Mouse (Mus musculus) kidney, postnatal 0 days (tissue): Measurements from ENCODE around the gene Gm45213. TPM values are rescaled to one million over a fixed set of nuclear protein-coding genes. Genes with fewer than 3 reads are reported as not detected.

Experiments
- ATAC-seq: fragments of 200-750 bp; cut with Nextera tagmentation; replicated peaks from 2 replicates; pipeline ENCODE4 v1.8.0; 2017; ENCODE audit warnings: low read depth, moderate number of reproducible peaks, moderate TSS enrichment, moderate library complexity; ENCODE audit not compliant: low FRiP score
- DNase-seq: peaks from one replicate; pipeline ENCODE4 v3.0.0-alpha.2; 2016; ENCODE audit warnings: low spot score
- H3K27ac ChIP-seq: fragments of 300-500 bp; sonication (generic); 2 replicates; pipeline ENCODE4 v1.5.1; 2014; ENCODE audit warnings: mild to moderate bottlenecking
- H3K27me3 ChIP-seq: fragments of 300-500 bp; sonication (generic); 2 replicates; pipeline ENCODE4 v1.6.1; 2014; ENCODE audit warnings: low read length, mixed read lengths; ENCODE audit not compliant: insufficient read depth
- H3K36me3 ChIP-seq: fragments of 300-500 bp; sonication (generic); 2 replicates; pipeline ENCODE4 v1.6.1; 2014; ENCODE audit warnings: low read length, mixed read lengths; ENCODE audit not compliant: insufficient read depth
- H3K4me1 ChIP-seq: fragments of 300-500 bp; sonication (generic); replicated peaks from 2 replicates; pipeline ENCODE4 v1.6.1; 2014; ENCODE audit warnings: antibody characterized with exemption, low read length, mixed read lengths; ENCODE audit not compliant: insufficient read depth
- H3K4me2 ChIP-seq: fragments of 300-500 bp; sonication (generic); 2 replicates; pipeline ENCODE4 v1.6.1; 2014; ENCODE audit warnings: mild to moderate bottlenecking, low read length, moderate library complexity, mixed read lengths
- H3K4me3 ChIP-seq: fragments of 300-500 bp; sonication (generic); replicated peaks from 2 replicates; pipeline ENCODE4 v1.5.1; 2014; ENCODE audit warnings: low read depth, low read length
- H3K9ac ChIP-seq: fragments of 300-500 bp; sonication (generic); 2 replicates; pipeline ENCODE4 v1.6.1; 2014; ENCODE audit warnings: low read depth, low read length
- H3K9me3 ChIP-seq: fragments of 300-500 bp; sonication (generic); replicated peaks from 2 replicates; pipeline ENCODE4 v1.6.1; 2016; ENCODE audit warnings: low read length, inconsistent platforms, mixed read lengths
- CTCF ChIP-seq: IDR thresholded peaks from 2 replicates; pipeline ENCODE4 v1.5.1; 2016; ENCODE audit warnings: antibody characterized with exemption, low read depth, mild to moderate bottlenecking, moderate library complexity
- WGBS: fragments of 180-500 bp; shearing (Covaris S2); extraction: QIAGEN DNeasy Blood & Tissue Kit; methylation state at CpG from one replicate; pipeline ENCODE4 v1.1.7; 2014; 5-methylcytosine and 5-hydroxymethylcytosine counted together
- polyA plus RNA-seq: library from polyadenylated mRNA; unstranded; fragments of >200 nt; fragmentation: Nextera tagmentation; extraction: Ambion mirVana; gene quantifications from 2 replicates; pipeline ENCODE4 v1.2.1, GENCODE M21; 2015

The Gm45213 gene
- polyA plus RNA-seq: not detected in 2 replicates

DNA sequence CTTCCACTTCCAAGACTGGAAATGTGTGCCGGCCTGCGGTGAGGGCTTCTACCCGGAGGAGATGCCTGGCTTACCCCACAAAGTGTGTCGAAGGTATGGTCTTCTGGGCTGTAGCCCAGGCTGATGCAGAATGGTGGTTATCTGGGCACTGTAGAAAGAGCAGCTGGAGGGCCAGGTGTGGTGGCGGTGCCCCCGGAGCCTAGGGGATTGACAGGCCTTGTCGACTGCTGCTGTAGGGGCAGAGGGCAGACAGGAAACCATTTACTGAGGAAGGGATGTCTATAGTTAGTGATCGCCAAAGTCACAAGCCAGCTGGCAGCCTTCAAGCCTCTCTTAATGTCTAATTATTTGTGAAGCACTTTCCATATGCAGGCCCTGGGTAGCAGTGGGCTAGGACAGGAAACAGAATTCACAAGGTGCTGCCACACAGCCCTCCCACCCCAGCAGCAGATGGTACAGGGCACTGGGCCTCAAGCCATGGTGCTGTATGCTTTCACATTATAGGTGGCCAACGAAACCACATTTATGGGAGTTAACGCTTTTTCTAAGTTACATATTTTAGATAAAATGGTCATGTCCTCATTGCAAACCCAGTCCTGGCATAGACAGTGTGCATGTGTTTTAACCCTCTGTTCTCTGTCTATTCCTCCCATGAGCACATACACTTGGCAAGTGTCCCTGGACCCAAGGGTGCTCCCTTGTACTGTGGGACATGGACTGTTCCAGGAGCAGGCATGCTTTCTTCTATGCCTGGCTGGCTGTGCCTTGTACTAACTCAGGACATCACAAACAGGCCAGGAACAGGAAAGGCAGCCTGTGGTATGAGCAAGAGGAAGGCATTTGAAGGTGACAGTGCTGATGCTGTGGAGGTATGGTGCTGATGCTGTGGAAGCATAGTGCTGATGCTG, at the start of gene Gm45213:
Gene Gm45213, plus strand, starts transcription at position 51 of the 908 bp plus-strand sequence.
- Histone ChIP-seq H3K9me3 (no peaks in the 10 kb centered on the region), H3K36me3 (no peaks in the 10 kb centered on the region), H3K4me1 (no peaks in the 10 kb centered on the region), H3K27me3 (no peaks in the 10 kb centered on the region), H3K27ac (no peak within 1 kb of the TSS), H3K9ac (no peak within 1 kb of the TSS), H3K4me2 (no peak within 1 kb of the TSS), H3K4me3 (no peak within 1 kb of the TSS)
- no peak for TF ChIP-seq CTCF
- DNase-seq (no peak), ATAC-seq (no peak)
- WGBS: 57% methylated on average over 10 of the region's 10 CpGs

DNA sequence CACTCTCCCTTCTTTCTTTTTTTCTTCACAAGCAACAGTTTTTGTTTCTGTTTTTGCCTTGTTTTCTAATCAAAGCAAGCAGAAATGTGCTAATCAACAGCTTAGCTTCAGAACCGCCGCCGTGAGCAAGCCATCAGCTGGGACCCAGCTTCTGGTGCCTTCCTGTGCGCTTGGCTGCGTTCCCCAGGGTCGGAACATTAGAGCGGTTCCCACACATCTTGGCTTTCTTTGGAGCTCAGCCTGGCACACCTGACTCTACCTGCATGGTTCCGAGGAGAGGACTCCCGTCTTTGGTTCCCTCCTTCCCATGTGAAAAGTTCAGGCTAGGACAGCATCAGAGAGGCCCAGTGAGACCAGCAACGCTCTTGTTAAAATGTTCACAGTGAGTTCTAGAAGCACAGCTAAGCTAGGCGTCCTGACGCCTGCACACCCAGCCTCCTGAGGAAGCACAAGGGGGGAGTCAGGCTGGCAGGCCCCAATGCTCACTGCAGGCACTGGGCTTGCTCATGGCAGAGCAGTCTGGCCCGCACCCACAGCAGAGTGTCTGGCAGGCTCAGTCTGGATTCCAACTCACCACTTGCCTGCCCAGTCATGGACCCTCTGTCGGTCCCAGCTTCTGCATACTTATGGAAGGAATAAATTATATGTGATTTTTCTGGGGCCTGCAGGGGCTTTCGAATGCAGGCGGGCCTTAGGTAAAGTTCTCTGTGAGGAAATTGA, 42.2 kb upstream of the Gm45213 start:
- H3K4me1 ChIP-seq: no peaks in the 10 kb centered on the region
- DNase-seq (no peak), ATAC-seq (no peak)
- H3K27ac ChIP-seq: no peak overlapping the region
- WGBS: 89% methylated on average over 16 of the region's 16 CpGs
- no peaks in the 10 kb centered on the region for H3K36me3 ChIP-seq
- TF ChIP-seq CTCF: no peak
- no peak overlapping the region for H3K4me2 ChIP-seq
- H3K27me3 ChIP-seq: no peaks in the 10 kb centered on the region
- no peak overlapping the region for H3K9ac ChIP-seq
- H3K4me3 ChIP-seq: no peak overlapping the region
- H3K9me3 ChIP-seq: no peaks in the 10 kb centered on the region

DNA sequence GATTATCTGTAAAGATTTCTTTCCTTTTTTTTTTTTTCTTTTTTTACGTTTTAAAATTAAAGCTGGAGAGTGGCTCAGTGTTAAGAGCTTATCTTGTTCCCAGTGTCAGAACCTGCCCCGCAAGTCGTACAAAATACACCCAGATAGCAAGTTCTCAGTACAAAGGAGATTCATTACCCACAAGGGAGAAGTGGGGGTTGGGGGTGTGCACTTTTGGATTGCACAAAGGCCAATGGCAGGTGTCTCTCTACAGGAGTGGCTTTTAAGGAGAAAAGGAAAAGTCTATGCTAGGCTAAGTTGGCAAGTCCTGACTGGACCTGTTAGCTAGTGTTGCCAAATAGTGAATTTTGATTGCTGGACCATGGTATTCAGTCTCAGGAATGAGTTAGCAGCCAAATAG, 41.6 kb upstream of the Gm45213 start:
- H3K4me3 ChIP-seq: no peak overlapping the region
- WGBS: 58% methylated on average over 3 of the region's 3 CpGs
- H3K9me3 ChIP-seq: no peaks in the 10 kb centered on the region
- TF ChIP-seq CTCF: no peak
- DNase-seq (no peak), ATAC-seq (no peak)
- H3K9ac ChIP-seq: no peak overlapping the region
- no peaks in the 10 kb centered on the region for H3K27me3 ChIP-seq
- no peak overlapping the region for H3K27ac ChIP-seq
- no peak overlapping the region for H3K4me2 ChIP-seq
- no peaks in the 10 kb centered on the region for H3K36me3 ChIP-seq
- H3K4me1 ChIP-seq: no peaks in the 10 kb centered on the region

DNA sequence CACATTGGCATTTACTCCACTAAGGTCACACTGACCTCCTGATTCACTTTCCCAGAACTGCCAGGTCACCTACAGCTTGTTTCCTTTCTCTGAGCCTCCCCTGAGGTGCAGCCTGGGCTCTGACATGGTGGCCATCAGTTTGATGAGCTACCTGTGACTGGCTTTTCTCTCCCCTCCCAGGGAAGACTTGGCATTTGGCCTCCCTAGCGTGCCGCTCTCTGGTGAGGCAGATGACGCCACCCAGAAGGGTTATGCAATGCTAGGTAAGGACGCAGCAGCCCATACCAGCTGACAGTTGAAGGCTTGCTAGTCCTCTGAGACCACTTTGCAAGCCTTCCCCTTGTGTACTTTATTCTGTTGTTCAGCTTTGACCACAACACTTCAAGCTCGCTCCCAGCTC, 40.0 kb upstream of the Gm45213 start:
- H3K9ac ChIP-seq: no peak overlapping the region
- no peak overlapping the region for H3K4me3 ChIP-seq
- DNase-seq: no peak
- WGBS: 84% methylated on average over 5 of the region's 5 CpGs
- ATAC-seq: no peak
- H3K9me3 ChIP-seq: no peaks in the 10 kb centered on the region
- no peaks in the 10 kb centered on the region for H3K4me1 ChIP-seq
- no peak overlapping the region for H3K27ac ChIP-seq
- TF ChIP-seq CTCF: no peak
- no peaks in the 10 kb centered on the region for H3K36me3 ChIP-seq
- H3K27me3 ChIP-seq: no peaks in the 10 kb centered on the region
- no peak overlapping the region for H3K4me2 ChIP-seq

DNA sequence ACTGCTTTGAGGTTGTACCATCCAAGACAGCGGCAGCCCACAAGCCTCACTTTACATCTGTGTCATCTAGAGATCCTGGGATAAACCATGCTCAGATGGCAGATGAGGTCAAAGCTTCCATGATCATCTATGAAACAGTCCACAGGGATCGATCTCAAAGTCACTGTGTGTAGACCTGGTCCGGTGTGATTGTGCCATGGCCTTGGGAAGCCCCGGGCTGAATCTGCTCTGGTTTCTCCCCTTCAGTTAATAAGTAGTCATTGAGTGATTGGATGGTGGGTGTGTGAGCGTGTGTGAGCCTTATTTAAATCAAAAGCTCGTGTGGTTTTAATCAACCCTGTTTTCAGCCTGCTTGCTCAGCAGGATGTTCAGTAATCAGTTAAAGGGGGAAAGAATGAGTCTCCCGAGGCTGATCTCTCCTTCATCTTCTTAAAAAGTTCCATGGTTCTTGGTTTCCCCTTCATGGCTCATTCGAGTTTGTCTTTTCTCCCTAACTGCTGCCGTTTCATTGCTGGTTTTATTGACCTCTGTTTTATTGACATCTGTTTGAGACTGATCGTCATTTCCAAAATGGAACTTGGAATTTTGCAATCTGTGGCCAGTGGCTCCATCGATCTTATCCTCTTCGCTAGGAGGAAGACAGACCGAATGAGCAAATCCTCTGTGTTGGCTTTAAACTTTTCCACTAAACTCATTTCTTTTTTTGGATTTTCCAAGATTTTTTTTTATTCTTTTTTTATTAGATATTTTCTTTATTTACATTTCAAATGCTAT, 39.4 kb upstream of the Gm45213 start:
- Histone ChIP-seq H3K4me3 (no peak overlapping the region), H3K27ac (no peak overlapping the region), H3K9ac (no peak overlapping the region), H3K4me1 (no peaks in the 10 kb centered on the region), H3K4me2 (no peak overlapping the region), H3K9me3 (no peaks in the 10 kb centered on the region), H3K27me3 (no peaks in the 10 kb centered on the region), H3K36me3 (no peaks in the 10 kb centered on the region)
- ATAC-seq: no peak
- whole genome bisulfite sequencing: 65% methylated on average over 13 of the region's 13 CpGs
- no peak for TF ChIP-seq CTCF
- DNase-seq: no peak

DNA sequence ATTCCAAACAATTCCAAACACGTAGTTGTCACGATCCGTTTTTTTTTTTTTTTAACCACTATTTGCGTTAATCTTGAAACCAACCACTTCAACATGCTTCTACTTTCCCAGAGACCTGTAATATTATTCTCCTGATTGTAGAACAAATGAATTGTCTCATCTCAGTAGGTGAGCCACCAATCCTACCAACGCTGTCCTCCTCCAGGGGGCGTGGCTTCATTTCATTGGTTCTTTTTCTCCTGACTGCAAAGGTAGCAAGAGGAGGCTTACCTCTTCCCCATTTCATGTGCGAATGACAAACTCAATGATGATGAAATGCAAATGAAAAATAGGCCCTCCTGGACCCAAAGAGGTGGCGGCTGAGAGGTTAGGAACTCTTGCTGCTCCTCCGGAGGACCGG, 38.3 kb upstream of the Gm45213 start:
- ATAC-seq (no peak), DNase-seq (no peak)
- no peaks in the 10 kb centered on the region for H3K4me1 ChIP-seq
- 89% methylated on average over 10 of the region's 10 CpGs for WGBS
- H3K9me3 ChIP-seq: no peaks in the 10 kb centered on the region
- TF ChIP-seq CTCF: no peak
- no peak overlapping the region for H3K4me3 ChIP-seq
- no peak overlapping the region for H3K4me2 ChIP-seq
- no peak overlapping the region for H3K27ac ChIP-seq
- H3K9ac ChIP-seq: no peak overlapping the region
- H3K27me3 ChIP-seq: no peaks in the 10 kb centered on the region
- H3K36me3 ChIP-seq: no peaks in the 10 kb centered on the region
